Mouse (Mus musculus): ENCODE data around the gene H2-D1.
A peak's percentile ranks its signal among the peaks of the same experiment; 100 is the strongest.
"Not testable (repeated sequence)": the region's sequence is repeated elsewhere in the genome, so short reads cannot be mapped to it uniquely, and the experiment has no call there.

The H2-D1 gene

GRCm38 (mm10) chr17:35262664-35263522 lies at the start of gene H2-D1:
TSS of gene H2-D1 (plus strand) at chr17:35262730.
- DNase-seq, result peak; percentile 97 to 99

- DNase-seq, result no peak
Measured at GRCm38 (mm10) chr17:35213071-35213470, 49.5 kb upstream of the H2-D1 start.

- peak; percentile 45 to 64 for DNase-seq
Measured at GRCm38 (mm10) chr17:35218516-35219193, 43.9 kb upstream of the H2-D1 start.

GRCm38 (mm10) chr17:35219601-35220041 lies 42.9 kb upstream of the H2-D1 start:
- no peak for DNase-seq

- DNase-seq, result peak; percentile 64 to 73
Measured at GRCm38 (mm10) chr17:35220156-35220952, 42.2 kb upstream of the H2-D1 start, which contains the start of gene Gm16181. TSS of gene Gm16181 (plus strand) at chr17:35220834.

GRCm38 (mm10) chr17:35222299-35222698 lies 40.2 kb upstream of the H2-D1 start:
- DNase-seq, result peak in 1 of 2 experiments; percentile 54

GRCm38 (mm10) chr17:35224641-35225040 lies 37.9 kb upstream of the H2-D1 start:
- DNase-seq, result no peak

- DNase-seq, result no peak
Measured at GRCm38 (mm10) chr17:35225456-35225855, 37.1 kb upstream of the H2-D1 start.

- peak in 1 of 2 experiments; percentile 52 for DNase-seq
Measured at GRCm38 (mm10) chr17:35226561-35227046, 35.9 kb upstream of the H2-D1 start.

GRCm38 (mm10) chr17:35231022-35231421 lies 31.5 kb upstream of the H2-D1 start:
- DNase-seq, result no peak

- peak; percentile 93 to 95 for DNase-seq
Measured at GRCm38 (mm10) chr17:35232043-35232442, 30.5 kb upstream of the H2-D1 start.

- peak; percentile 5 to 19 for DNase-seq
Measured at GRCm38 (mm10) chr17:35232659-35233058, 29.9 kb upstream of the H2-D1 start.

- DNase-seq, result peak; percentile 20 to 51
Measured at GRCm38 (mm10) chr17:35233114-35233980, 29.2 kb upstream of the H2-D1 start, which contains the start of gene Atp6v1g2. TSS of gene Atp6v1g2 (plus strand) at chr17:35233660.

GRCm38 (mm10) chr17:35234090-35234489 lies 28.4 kb upstream of the H2-D1 start:
- not testable (repeated sequence) for DNase-seq

- DNase-seq, result peak; percentile 67 to 78
Measured at GRCm38 (mm10) chr17:35234903-35235302, 27.6 kb upstream of the H2-D1 start.

GRCm38 (mm10) chr17:35235614-35236389 lies 26.7 kb upstream of the H2-D1 start, which contains the start of gene Nfkbil1:
TSS of gene Nfkbil1 (minus strand) at chr17:35235792.
- DNase-seq, result peak; percentile 90 to 95

GRCm38 (mm10) chr17:35236390-35236746 lies 26.2 kb upstream of the H2-D1 start:
- DNase-seq, result peak; percentile 98 to 99

GRCm38 (mm10) chr17:35236996-35237395 lies 25.5 kb upstream of the H2-D1 start:
- DNase-seq, result no peak

- DNase-seq, result no peak
Measured at GRCm38 (mm10) chr17:35237504-35237903, 25.0 kb upstream of the H2-D1 start.

GRCm38 (mm10) chr17:35239700-35240099 lies 22.8 kb upstream of the H2-D1 start:
- DNase-seq, result no peak
